Mouse (Mus musculus): ENCODE measurements at regions not wholly inside any gene's neighbourhood (a gene's known extent, or its start where the extent isn't known, plus 50 kb on each side); places are given as distances from the start of the nearest gene placed in this dataset.
A peak's percentile ranks its signal among the peaks of the same experiment; 100 is the strongest.

DNA sequence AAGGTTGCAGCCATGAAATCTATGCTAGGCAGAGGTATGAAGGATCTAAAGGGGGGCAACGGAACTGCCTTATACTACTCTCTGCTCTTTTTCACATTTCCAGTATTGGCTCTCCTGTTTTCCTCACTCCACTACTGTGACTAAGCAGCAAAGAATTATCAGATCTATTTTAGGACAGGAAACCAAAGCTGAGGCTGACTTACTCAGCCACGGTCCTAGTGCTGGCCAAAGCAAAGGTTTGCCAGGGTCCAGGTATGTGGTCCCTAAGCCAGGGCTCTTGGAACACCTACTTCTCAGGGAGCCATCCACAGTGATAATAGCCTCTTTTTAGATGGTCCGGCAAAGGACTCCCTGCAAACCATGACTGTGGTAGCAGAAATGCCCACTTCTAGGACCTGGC lies 195.6 kb upstream of the Gm21798 start:
- no peak for DNase-seq (ENCODE audit: low spot score)

DNA sequence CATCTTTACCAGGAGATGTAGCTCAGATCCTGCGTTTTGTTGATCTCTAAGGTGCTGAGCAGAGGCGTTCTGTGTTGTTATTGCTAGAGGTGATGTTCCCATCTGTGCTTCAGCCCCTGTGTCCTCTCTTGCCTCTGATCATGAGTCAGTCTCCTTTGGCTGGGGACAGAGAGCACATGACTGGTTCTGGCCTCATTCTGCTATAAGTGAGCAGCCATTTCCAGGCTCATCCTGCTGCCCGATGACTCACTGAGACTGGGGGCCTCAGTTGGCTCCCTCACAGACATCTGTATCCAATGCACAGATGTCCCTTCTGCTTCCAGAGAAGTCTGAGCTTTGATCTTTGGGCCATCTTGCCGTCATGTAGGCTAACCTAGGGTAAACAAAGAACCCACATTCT lies 194.9 kb upstream of the Gm21798 start:
- no peak for DNase-seq (ENCODE audit: low spot score)

DNA sequence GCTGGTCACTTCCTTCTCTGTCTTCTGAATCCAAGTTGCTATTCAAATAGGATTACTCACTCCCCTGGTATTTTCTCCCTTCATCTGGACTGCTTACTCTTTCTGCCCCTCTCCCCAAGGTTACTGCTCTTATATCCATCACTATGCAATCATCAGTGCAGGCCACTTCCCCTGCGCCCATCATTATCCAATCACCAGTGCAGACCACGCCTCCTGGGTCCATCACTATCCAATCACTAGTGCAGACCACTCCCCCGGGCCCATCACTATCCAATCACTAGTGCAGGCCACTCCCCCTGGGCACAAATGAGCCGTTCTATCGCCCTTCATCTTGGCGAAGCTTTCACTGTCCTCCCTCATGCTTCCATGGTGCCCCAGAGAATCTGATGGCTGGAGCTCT lies 191.1 kb upstream of the Gm21798 start:
- no peak for DNase-seq (ENCODE audit: low spot score)

DNA sequence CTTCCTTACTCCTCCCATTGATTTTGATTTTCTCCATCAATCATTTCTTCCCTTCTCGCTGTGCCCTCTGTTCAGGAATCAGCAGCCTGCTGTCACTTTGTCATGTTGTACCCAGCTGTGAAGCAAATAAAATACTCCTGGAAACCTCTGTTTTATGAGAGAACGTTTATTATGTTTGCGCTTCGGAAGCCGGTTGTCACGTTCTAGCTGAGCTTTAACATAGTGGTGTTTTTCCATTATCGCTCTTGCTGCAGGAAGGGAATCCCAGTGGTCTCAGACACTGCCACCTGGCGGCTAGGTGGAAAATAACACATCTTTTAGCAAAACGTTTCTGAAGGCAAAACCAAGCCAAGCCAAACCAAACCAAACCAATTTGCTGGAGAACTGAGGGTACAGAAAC lies 190.2 kb upstream of the Gm21798 start:
- DNase-seq (ENCODE audit: low spot score): peak; percentile 63
